Mouse (Mus musculus): ENCODE data around the gene P2ry2.

GRCm38 (mm10) chr7:100990636-100991311, 21.9 kb downstream of the P2ry2 start:
- TF ChIP-seq CTCF (IDR thresholded peaks at IDR 0.05; ENCODE audit: low read depth), result no peak
- no peak for TF ChIP-seq EP300 (IDR thresholded peaks at IDR 0.05; ENCODE audit: low read depth)

Data from liver, postnatal 0 days (tissue).